ENCODE assay signal across 8 mouse cellular contexts in the genomic region with DNA sequence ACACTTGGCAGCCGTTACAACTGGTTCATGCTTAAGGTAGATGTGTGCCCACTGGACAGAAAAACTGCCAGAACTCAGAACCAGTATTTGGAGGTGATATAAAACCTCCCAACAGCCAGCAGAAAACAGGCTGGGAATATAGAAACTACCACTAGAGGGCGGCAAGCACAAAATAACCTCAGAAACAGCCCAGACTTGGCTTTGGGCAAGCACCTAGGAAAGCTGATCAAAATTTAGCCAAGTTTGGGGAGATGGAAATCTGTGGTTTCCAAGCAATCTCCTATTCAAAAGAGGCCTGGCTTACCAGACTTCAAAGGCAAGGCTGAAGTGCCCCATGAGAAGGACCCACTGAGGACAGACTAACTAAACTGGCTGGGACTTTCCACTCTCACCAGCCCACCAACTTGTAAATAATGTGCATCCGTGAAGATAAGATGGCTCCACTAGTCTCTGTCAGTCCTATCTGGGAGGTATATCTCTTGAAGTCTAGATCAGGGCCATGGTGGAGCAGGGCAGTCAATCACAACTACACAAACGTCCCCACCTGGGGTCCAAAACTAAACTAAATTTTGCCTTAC. TPM values are rescaled to one million over a fixed set of nuclear protein-coding genes. Genes with fewer than 3 reads are reported as not detected.
DNase-seq lines count a peak whose midpoint lies in the region; ATAC-seq and TF ChIP-seq lines count a peak whose summit lies in the region.

No protein-coding gene starts in this region.

- H3K27ac ChIP-seq in cortical plate, adult 2 months (ENCODE audit: insufficient read depth, low read length) = no peak overlapping the region
- H3K27ac ChIP-seq in gastrocnemius, adult 2 months = peak overlapping the region; percentile 46; the same call in 1 of the 2 replicates
- H3K27ac ChIP-seq in liver, embryonic 14.5 days = no peak overlapping the region

- no peaks in the 10 kb centered on the region for H3K27me3 ChIP-seq in liver, embryonic 14.5 days (ENCODE audit: control insufficient read depth, insufficient read depth, low read length)

- no peak for TF ChIP-seq EP300 in liver, embryonic 14.5 days (IDR thresholded peaks at IDR 0.05; ENCODE audit: low read depth)

- WGBS in liver, embryonic 14.5 days (ENCODE audit: insufficient replicate concordance) = 13% methylated on average over 4 of the region's 4 CpGs

- H3K9me3 ChIP-seq in liver, embryonic 14.5 days (ENCODE audit: control insufficient read depth, low read length) = no peaks in the 10 kb centered on the region

- intact Hi-C loops in gastrocnemius, adult 2 months (cut with DNase I) = loop anchor here (1.0 to 5.0 kb wide), 3 partner anchors 203 to 286 kb away; no protein-coding TSS in a partner anchor

- peak; percentile 76 to 79 for DNase-seq in B cell, adult 2 months
- DNase-seq in Muller cell, postnatal 12 days (ENCODE audit: inconsistent ontology term) = peak; percentile 62
- DNase-seq in gastrocnemius, adult 2 months = peak; percentile 60
- peak; percentile 72 to 79 for DNase-seq in kidney, postnatal 36 days
- DNase-seq in liver, embryonic 14.5 days (ENCODE audit: low read depth in 3 of 3, low spot score in 3 of 3) = peak in 1 of 3 experiments; percentile 52
- DNase-seq in ovary, postnatal 10 days (ENCODE audit: low spot score) = peak; percentile 25
- peak; percentile 75 for DNase-seq in thymus, postnatal 14 days

- peak; percentile 77 for TF ChIP-seq CTCF in cortical plate, adult 2 months (IDR thresholded peaks at IDR 0.05; ENCODE audit: extremely low read depth, insufficient read depth, low read length)
- peak; percentile 96 for TF ChIP-seq CTCF in gastrocnemius, adult 2 months (IDR thresholded peaks at IDR 0.05)
- peak; percentile 84 for TF ChIP-seq CTCF in liver, embryonic 14.5 days (IDR thresholded peaks at IDR 0.05; ENCODE audit: low read depth)

- H3K4me2 ChIP-seq in liver, embryonic 14.5 days (ENCODE audit: low read depth) = no peak overlapping the region

- peaks cover 76% of the 10 kb centered on the region for H3K36me3 ChIP-seq in liver, embryonic 14.5 days (replicated peaks; ENCODE audit: control insufficient read depth, insufficient read depth, low read depth)

- H3K4me1 ChIP-seq in cortical plate, adult 2 months (ENCODE audit: control insufficient read depth, insufficient read depth, low read length) = no peaks in the 10 kb centered on the region
- H3K4me1 ChIP-seq in liver, embryonic 14.5 days (replicated peaks; ENCODE audit: control insufficient read depth in 2 of 2, insufficient read depth in 2 of 2, low read length in 1 of 2) = peaks cover 0 to 8% of the 10 kb centered on the region in 2 experiments; a peak in 2 of 4 replicates

- no peak for TF ChIP-seq POLR2A in cortical plate, adult 2 months (IDR thresholded peaks at IDR 0.05; ENCODE audit: extremely low read depth, insufficient read depth, low read length)

- no peak overlapping the region for H3K4me3 ChIP-seq in cortical plate, adult 2 months (ENCODE audit: insufficient read depth, low read length)
- no peak overlapping the region for H3K4me3 ChIP-seq in gastrocnemius, adult 2 months
- no peak overlapping the region for H3K4me3 ChIP-seq in liver, embryonic 14.5 days (ENCODE audit: insufficient read depth in 1 of 2, low read depth in 2 of 2, low read length in 2 of 2)

- no peak overlapping the region for H3K9ac ChIP-seq in liver, embryonic 14.5 days (replicated peaks)

- ATAC-seq in liver, embryonic 14.5 days (ENCODE audit: insufficient read depth) = peak; percentile 33; the same call in 1 of the 2 replicates

RNA-seq across cellular contexts. Expression of gene Zfp217, which starts 31.1 kb away (rescaled TPM):
- polyA plus RNA-seq in cortical plate, adult 2 months (2012; rRNA removed) = 1.7 and 1.9 TPM in 2 replicates
- total RNA-seq in gastrocnemius, adult 2 months (2021) = 1 to 10 TPM; 5.6 to 8.1 TPM
- polyA plus RNA-seq in liver, embryonic 14.5 days (2012; rRNA removed) = 4.2 and 4.8 TPM in 2 replicates
- 2.3 and 3.5 TPM in 2 replicates for polyA plus RNA-seq in liver, embryonic 14.5 days (2014; fragmentation: Nextera tagmentation; extraction: Ambion mirVana)
